Mouse (Mus musculus) granulocyte monocyte progenitor cell, adult 5-6 weeks (primary cell): Measurements from ENCODE around the gene Abhd6. TPM values are rescaled to one million over a fixed set of nuclear protein-coding genes. Genes with fewer than 3 reads are reported as not detected.

ENCODE experiments used
- ATAC-seq: replicated peaks from 2 replicates; pipeline ENCODE4 v1.8.0; 2016; ENCODE audit warnings: mild to moderate bottlenecking, moderate TSS enrichment, inconsistent platforms; ENCODE audit not compliant: poor library complexity, severe bottlenecking
- total RNA-seq, 2 experiments: library from RNA; stranded (forward) in 1 of 2; stranded (reverse) in 1 of 2; fragments of 200-712, 200-1000 nt in 1 of 2; fragments of >200 nt in 1 of 2; fragmentation: Nextera tagmentation in 1 of 2; gene quantifications; 2 replicates each; pipeline ENCODE4 v1.2.3; 2014 to 2017

The Abhd6 gene
- total RNA-seq, 2 experiments from 2014 or later: 1.5 TPM; not detected in 1

- ATAC-seq: no peak
Observed at GRCm38 (mm10) chr14:8102676-8103075, 100.0 kb downstream of the Abhd6 start.

Other genes starting within 250 kb of the Abhd6 start
- not detected in 2 replicates for gene Gm26661, start 211.3 kb upstream of the Abhd6 start, total RNA-seq (2014; fragmentation: Nextera tagmentation)
- gene Gm26661, start 211.3 kb upstream of the Abhd6 start, total RNA-seq (2017): not detected in 2 replicates
- 26.3 and 30.2 TPM in 2 replicates for gene Flnb, start 184.9 kb upstream of the Abhd6 start, total RNA-seq (2014; fragmentation: Nextera tagmentation)
- gene Flnb, start 184.9 kb upstream of the Abhd6 start, total RNA-seq (2017): 18.7 and 20.8 TPM in 2 replicates
- gene Gm45521, start 45.6 kb upstream of the Abhd6 start, total RNA-seq (2014; fragmentation: Nextera tagmentation): not detected in 2 replicates
- gene Gm45521, start 45.6 kb upstream of the Abhd6 start, total RNA-seq (2017): not detected in 2 replicates
- 0.15 TPM in 1 of 2 replicates, not detected in the other for gene Dnase1l3, start 8.3 kb upstream of the Abhd6 start, total RNA-seq (2014; fragmentation: Nextera tagmentation)
- not detected in 2 replicates for gene Dnase1l3, start 8.3 kb upstream of the Abhd6 start, total RNA-seq (2017)
- 35.5 and 43.7 TPM in 2 replicates for gene Rpp14, start 77.5 kb downstream of the Abhd6 start, total RNA-seq (2014; fragmentation: Nextera tagmentation)
- gene Rpp14, start 77.5 kb downstream of the Abhd6 start, total RNA-seq (2017): 62.6 and 72.8 TPM in 2 replicates
- 34.1 and 40.7 TPM in 2 replicates for gene Pxk, start 95.3 kb downstream of the Abhd6 start, total RNA-seq (2014; fragmentation: Nextera tagmentation)
- gene Pxk, start 95.3 kb downstream of the Abhd6 start, total RNA-seq (2017): 25.6 and 30.0 TPM in 2 replicates
- 102 and 123 TPM in 2 replicates for gene Pdhb, start 170.1 kb downstream of the Abhd6 start, total RNA-seq (2014; fragmentation: Nextera tagmentation)
- 143 and 158 TPM in 2 replicates for gene Pdhb, start 170.1 kb downstream of the Abhd6 start, total RNA-seq (2017)
- 6.6 and 12.7 TPM in 2 replicates for gene Kctd6, start 211.2 kb downstream of the Abhd6 start, total RNA-seq (2014; fragmentation: Nextera tagmentation)
- gene Kctd6, start 211.2 kb downstream of the Abhd6 start, total RNA-seq (2017): 6.2 and 6.6 TPM in 2 replicates